Mouse (Mus musculus) embryonic fibroblast, embryonic 13.5 days (primary cell): ENCODE measurements around the gene Wdr6. TPM values are rescaled to one million over a fixed set of nuclear protein-coding genes. Genes with fewer than 3 reads are reported as not detected.

Experiments
- H3K27ac ChIP-seq: 2 replicates; pipeline ENCODE4 v1.5.1; 2012; ENCODE audit warnings: low read length, control low read depth, inconsistent platforms; ENCODE audit not compliant: insufficient read depth
- H3K4me1 ChIP-seq: 2 replicates; pipeline ENCODE4 v1.6.1; 2011; ENCODE audit warnings: low read length; ENCODE audit not compliant: control insufficient read depth, insufficient read depth
- H3K4me3 ChIP-seq: 2 replicates; pipeline ENCODE4 v1.5.1; 2011; ENCODE audit warnings: mild to moderate bottlenecking, control low read depth, low read length; ENCODE audit not compliant: insufficient read depth
- CTCF ChIP-seq: IDR thresholded peaks from 2 replicates; pipeline ENCODE4 v1.5.1; 2011; ENCODE audit warnings: mild to moderate bottlenecking, control low read depth, low read length, moderate library complexity, borderline replicate concordance; ENCODE audit not compliant: insufficient read depth
- POLR2A ChIP-seq: IDR thresholded peaks from 2 replicates; pipeline ENCODE4 v1.6.1; 2011; ENCODE audit warnings: low read depth, mild to moderate bottlenecking, control low read depth, low read length, moderate library complexity
- polyA plus RNA-seq: library from polyadenylated mRNA; stranded (reverse); fragments of >200 nt; gene quantifications from 2 replicates; pipeline ENCODE4 v1.2.4, GENCODE M21; 2011; ENCODE audit warnings: low read depth; ENCODE audit not compliant: missing spikeins, insufficient read length

Gene Wdr6
- polyA plus RNA-seq, 1 experiment = 42.8 TPM

GRCm38 (mm10) chr9:108596998-108597764 is 18.6 kb upstream of the Wdr6 start, which contains the start of gene P4htm:
Gene P4htm, minus strand, starts transcription at chr9:108597667.
- no peak for TF ChIP-seq CTCF
- peak; percentile 65 for TF ChIP-seq POLR2A
- H3K4me3 ChIP-seq = peak within 1 kb of the TSS; percentile 40
- H3K4me1 ChIP-seq = no peaks in the 10 kb centered on the region
- H3K27ac ChIP-seq = no peak within 1 kb of the TSS

- no peak overlapping the region for H3K27ac ChIP-seq
- TF ChIP-seq CTCF (no peak), POLR2A (no peak)
- no peak overlapping the region for H3K4me3 ChIP-seq
- no peaks in the 10 kb centered on the region for H3K4me1 ChIP-seq
These were observed 15.8 kb upstream of the Wdr6 start for GRCm38 (mm10) chr9:108594354-108594753.

GRCm38 (mm10) chr9:108591462-108591861 is 12.9 kb upstream of the Wdr6 start:
- no peak overlapping the region for H3K4me3 ChIP-seq
- H3K27ac ChIP-seq = no peak overlapping the region
- H3K4me1 ChIP-seq = peaks cover 5% of the 10 kb centered on the region; the same call in 1 of the 2 replicates
- TF ChIP-seq CTCF = no peak
- no peak for TF ChIP-seq POLR2A

- no peak overlapping the region for H3K27ac ChIP-seq
- H3K4me3 ChIP-seq = no peak overlapping the region
- H3K4me1 ChIP-seq = peaks cover 5% of the 10 kb centered on the region; the same call in 1 of the 2 replicates
- no peak for TF ChIP-seq CTCF
- TF ChIP-seq POLR2A = no peak
These were observed 10.7 kb upstream of the Wdr6 start for GRCm38 (mm10) chr9:108589229-108589628.

- Histone ChIP-seq H3K4me1 (peaks cover 5% of the 10 kb centered on the region; the same call in 1 of the 2 replicates), H3K27ac (no peak overlapping the region), H3K4me3 (no peak overlapping the region)
- TF ChIP-seq CTCF (no peak), POLR2A (no peak)
These were observed 9.1 kb upstream of the Wdr6 start for GRCm38 (mm10) chr9:108587571-108588180.

GRCm38 (mm10) chr9:108579344-108579690 is 778 bp upstream of the Wdr6 start:
- no peak for TF ChIP-seq CTCF
- Histone ChIP-seq H3K4me3 (no peak overlapping the region), H3K27ac (no peak overlapping the region), H3K4me1 (0 out of 2 replicates have a peak, but pooled peaks cover 5% of the 10 kb centered on the region)

GRCm38 (mm10) chr9:108577934-108578544 is 500 bp downstream of the Wdr6 start:
- H3K27ac ChIP-seq = no peak overlapping the region
- H3K4me1 ChIP-seq = 0 out of 2 replicates have a peak, but pooled peaks cover 5% of the 10 kb centered on the region
- TF ChIP-seq POLR2A = no peak
- TF ChIP-seq CTCF = no peak
- peak overlapping the region; percentile 80 for H3K4me3 ChIP-seq

GRCm38 (mm10) chr9:108577025-108577424 is 1.5 kb downstream of the Wdr6 start:
- Histone ChIP-seq H3K4me1 (0 out of 2 replicates have a peak, but pooled peaks cover 5% of the 10 kb centered on the region), H3K27ac (no peak overlapping the region), H3K4me3 (no peak overlapping the region)
- TF ChIP-seq POLR2A (no peak), CTCF (no peak)

- no peak for TF ChIP-seq CTCF
- no peak for TF ChIP-seq POLR2A
- Histone ChIP-seq H3K4me3 (no peak overlapping the region), H3K4me1 (0 out of 2 replicates have a peak, but pooled peaks cover 5% of the 10 kb centered on the region), H3K27ac (no peak overlapping the region)
These were observed 2.9 kb downstream of the Wdr6 start for GRCm38 (mm10) chr9:108575321-108576297.

GRCm38 (mm10) chr9:108574921-108575320 is 3.6 kb downstream of the Wdr6 start:
- Histone ChIP-seq H3K4me3 (no peak overlapping the region), H3K4me1 (0 out of 2 replicates have a peak, but pooled peaks cover 5% of the 10 kb centered on the region), H3K27ac (no peak overlapping the region)
- no peak for TF ChIP-seq POLR2A
- TF ChIP-seq CTCF = no peak
